Comparison of ENCODE assay signal across 1 mouse cellular context in the genomic region with DNA sequence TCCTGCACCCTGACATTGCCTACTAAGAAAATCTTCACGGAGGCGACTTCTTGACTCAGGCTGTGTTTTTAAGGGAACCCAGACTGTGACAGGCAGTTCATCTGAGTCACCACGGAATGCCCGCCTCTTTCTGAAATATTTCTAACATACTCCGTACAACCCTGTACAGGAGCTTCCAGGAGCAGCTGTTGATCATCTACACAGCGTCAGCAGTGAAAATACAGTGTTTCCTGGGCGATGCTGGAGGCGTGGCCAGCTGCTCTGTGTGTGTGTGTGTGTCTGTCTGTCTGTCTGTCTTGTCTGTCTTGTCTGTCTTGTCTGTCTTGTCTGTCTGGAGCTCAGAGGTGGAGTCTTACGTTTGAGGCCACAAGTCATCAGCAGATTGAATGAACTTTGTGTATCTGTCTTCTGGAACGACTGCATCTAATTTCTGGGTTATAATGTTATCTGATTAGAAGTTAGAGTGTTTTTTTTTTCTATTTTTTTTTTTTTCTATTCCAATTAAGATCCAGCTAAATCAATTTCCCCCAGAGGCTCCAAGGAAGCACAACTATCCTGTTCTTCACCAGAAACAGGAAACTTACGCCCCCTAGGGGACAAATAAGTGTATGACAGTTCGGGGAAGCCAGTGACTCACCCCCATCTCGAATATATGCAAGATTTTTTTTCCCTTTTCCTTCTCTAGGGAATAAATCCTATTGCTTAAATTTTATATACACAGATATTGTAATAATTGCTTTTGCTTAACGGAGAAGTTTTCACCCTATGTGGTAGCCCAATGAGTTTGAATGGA.
TF ChIP-seq lines count a peak whose summit lies in the region.

No protein-coding gene starts in this region.

TF ChIP-seq in MEL, 35 proteins besides CTCF, POLR2A, EP300 and RAD21 (continued from another document):
- no peak for TF ChIP-seq HCFC1 (IDR thresholded peaks at IDR 0.05; ENCODE audit: low read depth, low read length)
- TF ChIP-seq ELF1 (IDR thresholded peaks at IDR 0.05; ENCODE audit: low read depth, low read length): no peak
- no peak for TF ChIP-seq MYB (IDR thresholded peaks at IDR 0.05; ENCODE audit: low read depth, low read length)
- no peak for TF ChIP-seq POLR2AphosphoS2 (IDR thresholded peaks at IDR 0.05; ENCODE audit: low read length)
- TF ChIP-seq CHD1 (IDR thresholded peaks at IDR 0.05; ENCODE audit: low read depth, low read length): no peak
- TF ChIP-seq JUND (IDR thresholded peaks at IDR 0.05; ENCODE audit: low read depth, low read length): no peak
- TF ChIP-seq GATA1 (IDR thresholded peaks at IDR 0.05; ENCODE audit: low read depth, low read length): 0 out of 2 replicates have a peak, but pooled peaks have one; percentile 4
- 0 out of 2 replicates have a peak, but pooled peaks have one; percentile 10 for TF ChIP-seq ZC3H11A (IDR thresholded peaks at IDR 0.05; ENCODE audit: low read depth, low read length)
- TF ChIP-seq ETS1 (IDR thresholded peaks at IDR 0.05; ENCODE audit: low read depth, low read length): no peak
- peak; percentile 44 for TF ChIP-seq SMC3 (IDR thresholded peaks at IDR 0.05; ENCODE audit: low read depth, low read length)
- no peak for TF ChIP-seq MEF2A (IDR thresholded peaks at IDR 0.05; ENCODE audit: extremely low read depth, insufficient replicate concordance, low read depth, low read length, poor library complexity, severe bottlenecking)
- TF ChIP-seq MXI1 (IDR thresholded peaks at IDR 0.05; ENCODE audit: low read depth, low read length): no peak
- no peak for TF ChIP-seq UBTF (IDR thresholded peaks at IDR 0.05; ENCODE audit: borderline replicate concordance, insufficient read depth, low read depth, low read length)
- no peak for TF ChIP-seq SIN3A (IDR thresholded peaks at IDR 0.05; ENCODE audit: low read length)
- TF ChIP-seq TBP (IDR thresholded peaks at IDR 0.05; ENCODE audit: low read depth, low read length): no peak
- no peak for TF ChIP-seq MAFK (IDR thresholded peaks at IDR 0.05; ENCODE audit: borderline replicate concordance, low read depth, low read length)
- no peak for TF ChIP-seq E2F4 (IDR thresholded peaks at IDR 0.05; ENCODE audit: borderline replicate concordance, low read depth, low read length)
- no peak for TF ChIP-seq CHD2 (IDR thresholded peaks at IDR 0.05; ENCODE audit: low read length)
- TF ChIP-seq TAL1 (IDR thresholded peaks at IDR 0.05; ENCODE audit: low read length): no peak
- no peak for TF ChIP-seq NELFE (IDR thresholded peaks at IDR 0.05; ENCODE audit: low read depth, low read length)
- TF ChIP-seq ZMIZ1 (IDR thresholded peaks at IDR 0.05; ENCODE audit: low read depth, low read length): no peak
